Mouse (Mus musculus): Measurements from ENCODE around the gene Mnat1.

- no peak for TF ChIP-seq POLR2A (IDR thresholded peaks at IDR 0.05; ENCODE audit: borderline replicate concordance, extremely low read depth, low read depth, low read length)
- TF ChIP-seq CTCF (IDR thresholded peaks at IDR 0.05; ENCODE audit: insufficient read depth, low read length), result no peak
Observed at GRCm38 (mm10) chr12:73269933-73270332, 146.4 kb downstream of the Mnat1 start.
